In genomic region chr4:100837205-100837604, GRCm38 (mm10) we compare ENCODE assay signal across 28 mouse cellular contexts.
DNase-seq lines count a peak whose midpoint lies in the region; ATAC-seq and TF ChIP-seq lines count a peak whose summit lies in the region.
"Had no signal": no experiment of that assay in that cellular context is flagged by ENCODE, and none has a peak within 500 bp of the region (broad histone marks: within the 10 kb centered on the region; RNA-seq: fewer than 3 reads in every experiment).

No protein-coding gene starts in this region.

- no peak for ATAC-seq in intestine, postnatal 0 days
- ATAC-seq in intestine, embryonic 15.5 days: no peak
- ATAC-seq in lung, embryonic 16.5 days (ENCODE audit: low read depth): peak; percentile 74
- ATAC-seq in lung, postnatal 0 days: no peak
- no peak for ATAC-seq in midbrain, postnatal 0 days (ENCODE audit: low FRiP score)
- ATAC-seq: forebrain, embryonic 15.5 days; Patski had no signal

- no peak for DNase-seq in lung, adult 2 months
- DNase-seq in lung, postnatal 0 days (ENCODE audit: low spot score): no peak
- no peak for DNase-seq in midbrain, postnatal 0 days (ENCODE audit: low spot score)
- DNase-seq in embryo, embryonic 11 days: no peak
- DNase-seq: B cell, adult 2 months; cerebellum, adult 18-20 months; cerebellum, postnatal 14 days; gastrocnemius, postnatal 14 days; kidney, adult 2 months; kidney, postnatal 25 days; liver, embryonic 13.5 days; right cerebral cortex, adult 18-20 months; right cerebral cortex, postnatal 4 days; thymus, adult 2 months; thymus, postnatal 4 days had no signal

- no peaks in the 10 kb centered on the region for H3K36me3 ChIP-seq in intestine, postnatal 0 days (ENCODE audit: control insufficient read depth, insufficient read depth)
- no peaks in the 10 kb centered on the region for H3K36me3 ChIP-seq in intestine, embryonic 15.5 days
- no peaks in the 10 kb centered on the region for H3K36me3 ChIP-seq in lung, embryonic 16.5 days (ENCODE audit: control insufficient read depth, insufficient read depth, low read length)
- no peaks in the 10 kb centered on the region for H3K36me3 ChIP-seq in lung, postnatal 0 days (ENCODE audit: insufficient read depth, low read length)
- H3K36me3 ChIP-seq in midbrain, postnatal 0 days (ENCODE audit: insufficient read depth, low read length): no peaks in the 10 kb centered on the region
- H3K36me3 ChIP-seq: embryonic facial prominence, embryonic 15.5 days; forebrain, embryonic 15.5 days; G1E; liver, embryonic 13.5 days; neural tube, embryonic 13.5 days had no signal

- TF ChIP-seq EP300 in lung, postnatal 0 days (IDR thresholded peaks at IDR 0.05): no peak

- peaks cover 4% of the 10 kb centered on the region; the same call in 1 of the 2 replicates for H3K4me1 ChIP-seq in intestine, postnatal 0 days (replicated peaks; ENCODE audit: control insufficient read depth, insufficient read depth, low read length)
- peaks cover 8% of the 10 kb centered on the region; the same call in 1 of the 2 replicates for H3K4me1 ChIP-seq in intestine, embryonic 15.5 days (replicated peaks)
- H3K4me1 ChIP-seq in lung, embryonic 16.5 days (replicated peaks; ENCODE audit: control insufficient read depth, insufficient read depth, low read length): peaks cover 8% of the 10 kb centered on the region; the same call in 1 of the 2 replicates
- peaks cover 4% of the 10 kb centered on the region for H3K4me1 ChIP-seq in lung, adult 2 months (ENCODE audit: control insufficient read depth, insufficient read depth, low read length)
- H3K4me1 ChIP-seq in lung, postnatal 0 days (ENCODE audit: insufficient read depth, low read depth, low read length): no peaks in the 10 kb centered on the region; the same call in 1 of the 2 replicates
- no peaks in the 10 kb centered on the region for H3K4me1 ChIP-seq in midbrain, postnatal 0 days (ENCODE audit: insufficient read depth, low read length)
- H3K4me1 ChIP-seq: liver, embryonic 13.5 days had no signal

- no peak overlapping the region for H3K4me2 ChIP-seq in intestine, postnatal 0 days (replicated peaks; ENCODE audit: low read depth)
- no peak overlapping the region for H3K4me2 ChIP-seq in intestine, embryonic 15.5 days (replicated peaks)
- no peak overlapping the region for H3K4me2 ChIP-seq in lung, embryonic 16.5 days (ENCODE audit: low read depth, low read length)
- H3K4me2 ChIP-seq in lung, postnatal 0 days (replicated peaks; ENCODE audit: low read depth, low read length): no peak overlapping the region
- no peak overlapping the region for H3K4me2 ChIP-seq in midbrain, postnatal 0 days (ENCODE audit: low read depth, low read length, poor library complexity, severe bottlenecking)
- H3K4me2 ChIP-seq: embryonic facial prominence, embryonic 15.5 days; forebrain, embryonic 15.5 days; heart, embryonic 11.5 days; liver, embryonic 13.5 days; neural tube, embryonic 13.5 days had no signal

- H3K27me3 ChIP-seq in intestine, postnatal 0 days (replicated peaks; ENCODE audit: control insufficient read depth, insufficient read depth, low read length): no peaks in the 10 kb centered on the region
- no peaks in the 10 kb centered on the region for H3K27me3 ChIP-seq in intestine, embryonic 15.5 days (replicated peaks)
- H3K27me3 ChIP-seq in lung, embryonic 16.5 days (ENCODE audit: control insufficient read depth, insufficient read depth, low read depth, low read length): no peaks in the 10 kb centered on the region
- no peaks in the 10 kb centered on the region for H3K27me3 ChIP-seq in lung, postnatal 0 days (replicated peaks; ENCODE audit: insufficient read depth, low read length)
- H3K27me3 ChIP-seq in midbrain, postnatal 0 days (ENCODE audit: insufficient read depth, low read length): no peaks in the 10 kb centered on the region
- H3K27me3 ChIP-seq: CH12.LX; embryonic facial prominence, embryonic 15.5 days; forebrain, embryonic 15.5 days; liver, embryonic 13.5 days; neural tube, embryonic 13.5 days; Patski had no signal

- H3K9me3 ChIP-seq in intestine, postnatal 0 days (ENCODE audit: control insufficient read depth): no peaks in the 10 kb centered on the region
- no peaks in the 10 kb centered on the region for H3K9me3 ChIP-seq in intestine, embryonic 15.5 days
- H3K9me3 ChIP-seq in lung, embryonic 16.5 days (ENCODE audit: control insufficient read depth, low read length): no peaks in the 10 kb centered on the region
- H3K9me3 ChIP-seq in lung, postnatal 0 days (ENCODE audit: low read length): no peaks in the 10 kb centered on the region
- H3K9me3 ChIP-seq in midbrain, postnatal 0 days (ENCODE audit: low read length): no peaks in the 10 kb centered on the region
- H3K9me3 ChIP-seq: embryonic facial prominence, embryonic 15.5 days; forebrain, embryonic 15.5 days; G1E; hindbrain, embryonic 10.5 days; liver, embryonic 13.5 days; neural tube, embryonic 13.5 days had no signal

- TF ChIP-seq CTCF in intestine, postnatal 0 days (IDR thresholded peaks at IDR 0.05; ENCODE audit: low read depth): peak; percentile 42; the same call in 1 of the 2 replicates
- no peak for TF ChIP-seq CTCF in lung, adult 2 months (IDR thresholded peaks at IDR 0.05; ENCODE audit: insufficient read depth, low read length)
- peak; percentile 27; the same call in 1 of the 2 replicates for TF ChIP-seq CTCF in lung, postnatal 0 days (IDR thresholded peaks at IDR 0.05)
- peak; percentile 30 for TF ChIP-seq CTCF in midbrain, postnatal 0 days (IDR thresholded peaks at IDR 0.05)

- no peak overlapping the region for H3K4me3 ChIP-seq in intestine, postnatal 0 days (ENCODE audit: low read depth, low read length)
- H3K4me3 ChIP-seq in intestine, embryonic 15.5 days (replicated peaks): no peak overlapping the region
- H3K4me3 ChIP-seq in lung, embryonic 16.5 days (ENCODE audit: low read length): no peak overlapping the region
- H3K4me3 ChIP-seq in lung, adult 2 months (replicated peaks; ENCODE audit: extremely low read depth, low read depth, low read length): no peak overlapping the region
- H3K4me3 ChIP-seq in lung, postnatal 0 days (ENCODE audit: low read depth, low read length): no peak overlapping the region
- no peak overlapping the region for H3K4me3 ChIP-seq in midbrain, postnatal 0 days (ENCODE audit: low read depth, low read length)
- H3K4me3 ChIP-seq: embryonic facial prominence, embryonic 15.5 days; forebrain, embryonic 15.5 days; hindbrain, embryonic 10.5 days; liver, embryonic 13.5 days; myocyte; neural tube, embryonic 13.5 days had no signal

- TF ChIP-seq POLR2A in lung, adult 2 months (IDR thresholded peaks at IDR 0.05; ENCODE audit: borderline replicate concordance, extremely low read depth, low read depth, low read length): no peak

- H3K27ac ChIP-seq in intestine, postnatal 0 days (ENCODE audit: low read depth, low read length): no peak overlapping the region
- no peak overlapping the region for H3K27ac ChIP-seq in intestine, embryonic 15.5 days
- H3K27ac ChIP-seq in lung, embryonic 16.5 days (ENCODE audit: low read length): no peak overlapping the region
- H3K27ac ChIP-seq in lung, postnatal 0 days (ENCODE audit: low read length): no peak overlapping the region
- no peak overlapping the region for H3K27ac ChIP-seq in midbrain, postnatal 0 days (ENCODE audit: low read depth, low read length)
- H3K27ac ChIP-seq: embryonic facial prominence, embryonic 15.5 days; forebrain, embryonic 15.5 days; hindbrain, embryonic 10.5 days; liver, embryonic 13.5 days; macrophage; neural tube, embryonic 13.5 days had no signal

- WGBS in intestine, postnatal 0 days: 37% methylated on average over 6 of the region's 6 CpGs
- 45% methylated on average over 6 of the region's 6 CpGs for WGBS in intestine, embryonic 15.5 days
- 32% methylated on average over 6 of the region's 6 CpGs for WGBS in lung, embryonic 16.5 days
- 47% methylated on average over 6 of the region's 6 CpGs for WGBS in lung, adult 2 months
- WGBS in lung, postnatal 0 days: 36% methylated on average over 6 of the region's 6 CpGs
- 50% methylated on average over 6 of the region's 6 CpGs for WGBS in midbrain, postnatal 0 days

- no peak overlapping the region for H3K9ac ChIP-seq in intestine, postnatal 0 days (ENCODE audit: low read depth, low read length)
- H3K9ac ChIP-seq in intestine, embryonic 15.5 days: no peak overlapping the region
- H3K9ac ChIP-seq in lung, embryonic 16.5 days (ENCODE audit: low read length): no peak overlapping the region
- H3K9ac ChIP-seq in lung, postnatal 0 days (replicated peaks; ENCODE audit: low read depth): no peak overlapping the region
- no peak overlapping the region for H3K9ac ChIP-seq in midbrain, postnatal 0 days (replicated peaks; ENCODE audit: low read length, poor library complexity, severe bottlenecking)
- H3K9ac ChIP-seq: embryonic facial prominence, embryonic 15.5 days; forebrain, embryonic 15.5 days; liver, embryonic 13.5 days; neural tube, embryonic 13.5 days had no signal
